Mouse (Mus musculus): Measurements from ENCODE around the gene Gm28374. TPM values are rescaled to one million over a fixed set of nuclear protein-coding genes. Genes with fewer than 3 reads are reported as not detected.
"Not testable (repeated sequence)": the region's sequence is repeated elsewhere in the genome, so short reads cannot be mapped to it uniquely, and the experiment has no call there.

The Gm28374 gene
- polyA plus RNA-seq, 1 experiment from 2014 or later = 0.72 TPM

- peak; percentile 27; the same call in 1 of the 2 replicates for TF ChIP-seq CTCF (IDR thresholded peaks at IDR 0.05; ENCODE audit: low read depth)
- peak; percentile 60 for TF ChIP-seq EP300 (IDR thresholded peaks at IDR 0.05; ENCODE audit: low read depth)
- peaks cover 35% of the 10 kb centered on the region for H3K36me3 ChIP-seq (replicated peaks; ENCODE audit: insufficient read depth, low read length)
- peak; percentile 90 for ATAC-seq
- peaks cover 27% of the 10 kb centered on the region for H3K4me1 ChIP-seq (ENCODE audit: insufficient read depth)
- peak; percentile 93 for DNase-seq
- no peaks in the 10 kb centered on the region for H3K9me3 ChIP-seq (ENCODE audit: low read length)
- H3K27ac ChIP-seq (ENCODE audit: low read depth) = peak within 1 kb of the TSS; percentile 99
- H3K4me2 ChIP-seq (ENCODE audit: low read depth, low read length) = peak within 1 kb of the TSS; percentile 76
- WGBS (ENCODE audit: insufficient replicate concordance) = under 1% methylated on average over 61 of the region's 65 CpGs
- no peaks in the 10 kb centered on the region for H3K27me3 ChIP-seq (ENCODE audit: insufficient read depth, low read length)
- peak within 1 kb of the TSS; percentile 73 for H3K4me3 ChIP-seq (ENCODE audit: low read depth, low read length)
- H3K9ac ChIP-seq (replicated peaks) = peak within 1 kb of the TSS; percentile 91
Observed at GRCm38 (mm10) chr19:6046294-6047153, 35.5 kb downstream of the Gm28374 start, which contains the start of gene Syvn1. Gene Syvn1 (plus strand): TSS chr19:6046576.

GRCm38 (mm10) chr19:6045366-6046293 lies 36.4 kb downstream of the Gm28374 start:
- peaks cover 26% of the 10 kb centered on the region for H3K36me3 ChIP-seq (replicated peaks; ENCODE audit: insufficient read depth, low read length)
- H3K4me3 ChIP-seq (ENCODE audit: low read depth, low read length) = peak overlapping the region; percentile 73
- ATAC-seq (peak; percentile 43), DNase-seq (no peak)
- peak overlapping the region; percentile 91 for H3K9ac ChIP-seq (replicated peaks)
- peak overlapping the region; percentile 99 for H3K27ac ChIP-seq (ENCODE audit: low read depth)
- TF ChIP-seq CTCF (IDR thresholded peaks at IDR 0.05; ENCODE audit: low read depth) (peak; percentile 52), EP300 (IDR thresholded peaks at IDR 0.05; ENCODE audit: low read depth) (no peak)
- 12% methylated on average over 20 of the region's 20 CpGs for WGBS (ENCODE audit: insufficient replicate concordance)
- no peaks in the 10 kb centered on the region for H3K27me3 ChIP-seq (ENCODE audit: insufficient read depth, low read length)
- peak overlapping the region; percentile 76 for H3K4me2 ChIP-seq (ENCODE audit: low read depth, low read length)
- peaks cover 29% of the 10 kb centered on the region for H3K4me1 ChIP-seq (ENCODE audit: insufficient read depth)
- H3K9me3 ChIP-seq (ENCODE audit: low read length) = no peaks in the 10 kb centered on the region

GRCm38 (mm10) chr19:6044102-6044501 lies 38.0 kb downstream of the Gm28374 start:
- WGBS (ENCODE audit: insufficient replicate concordance) = 40% methylated on average over 4 of the region's 4 CpGs
- Histone ChIP-seq H3K36me3 (replicated peaks; ENCODE audit: insufficient read depth, low read length) (peaks cover 10% of the 10 kb centered on the region), H3K4me1 (ENCODE audit: insufficient read depth) (peaks cover 28% of the 10 kb centered on the region)
- H3K4me2 ChIP-seq (ENCODE audit: low read depth, low read length); H3K9ac ChIP-seq (replicated peaks); H3K27me3 ChIP-seq (ENCODE audit: insufficient read depth, low read length); H3K27ac ChIP-seq (ENCODE audit: low read depth); ATAC-seq; DNase-seq; H3K9me3 ChIP-seq (ENCODE audit: low read length); H3K4me3 ChIP-seq (ENCODE audit: low read depth, low read length): not testable (repeated sequence)
- peak; percentile 64 for TF ChIP-seq CTCF (IDR thresholded peaks at IDR 0.05; ENCODE audit: low read depth)

- no peaks in the 10 kb centered on the region for H3K36me3 ChIP-seq (replicated peaks; ENCODE audit: insufficient read depth, low read length)
- no peak overlapping the region for H3K27ac ChIP-seq (ENCODE audit: low read depth)
- TF ChIP-seq CTCF (IDR thresholded peaks at IDR 0.05; ENCODE audit: low read depth) (no peak), EP300 (IDR thresholded peaks at IDR 0.05; ENCODE audit: low read depth) (no peak)
- DNase-seq (no peak), ATAC-seq (no peak)
- peaks cover 15% of the 10 kb centered on the region for H3K4me1 ChIP-seq (ENCODE audit: insufficient read depth)
- WGBS (ENCODE audit: insufficient replicate concordance) = 85% methylated on average over 9 of the region's 9 CpGs
- no peaks in the 10 kb centered on the region for H3K27me3 ChIP-seq (ENCODE audit: insufficient read depth, low read length)
- no peak overlapping the region for H3K9ac ChIP-seq (replicated peaks)
- H3K9me3 ChIP-seq (ENCODE audit: low read length) = no peaks in the 10 kb centered on the region
- no peak overlapping the region for H3K4me3 ChIP-seq (ENCODE audit: low read depth, low read length)
- H3K4me2 ChIP-seq (ENCODE audit: low read depth, low read length) = no peak overlapping the region
Observed at GRCm38 (mm10) chr19:6042293-6042692, 39.8 kb downstream of the Gm28374 start.

- no peak for DNase-seq
- Histone ChIP-seq H3K36me3 (replicated peaks; ENCODE audit: insufficient read depth, low read length) (no peaks in the 10 kb centered on the region), H3K27me3 (ENCODE audit: insufficient read depth, low read length) (no peaks in the 10 kb centered on the region), H3K9ac (replicated peaks) (no peak overlapping the region), H3K9me3 (ENCODE audit: low read length) (no peaks in the 10 kb centered on the region), H3K4me1 (ENCODE audit: insufficient read depth) (peaks cover 16% of the 10 kb centered on the region), H3K27ac (ENCODE audit: low read depth) (no peak overlapping the region), H3K4me2 (ENCODE audit: low read depth, low read length) (no peak overlapping the region), H3K4me3 (ENCODE audit: low read depth, low read length) (no peak overlapping the region)
- TF ChIP-seq CTCF (IDR thresholded peaks at IDR 0.05; ENCODE audit: low read depth) (peak; percentile 43), EP300 (IDR thresholded peaks at IDR 0.05; ENCODE audit: low read depth) (no peak)
- no peak for ATAC-seq
Observed at GRCm38 (mm10) chr19:6040002-6040401, 42.1 kb downstream of the Gm28374 start.

GRCm38 (mm10) chr19:6038326-6038725 lies 43.7 kb downstream of the Gm28374 start:
- no peak for TF ChIP-seq CTCF (IDR thresholded peaks at IDR 0.05; ENCODE audit: low read depth)
- Histone ChIP-seq H3K27me3 (ENCODE audit: insufficient read depth, low read length) (no peaks in the 10 kb centered on the region), H3K9ac (replicated peaks) (no peak overlapping the region), H3K4me2 (ENCODE audit: low read depth, low read length) (no peak overlapping the region), H3K36me3 (replicated peaks; ENCODE audit: insufficient read depth, low read length) (no peaks in the 10 kb centered on the region), H3K4me3 (ENCODE audit: low read depth, low read length) (no peak overlapping the region), H3K4me1 (ENCODE audit: insufficient read depth) (peaks cover 12% of the 10 kb centered on the region), H3K27ac (ENCODE audit: low read depth) (no peak overlapping the region), H3K9me3 (ENCODE audit: low read length) (no peaks in the 10 kb centered on the region)
- 63% methylated on average over 7 of the region's 7 CpGs for WGBS (ENCODE audit: insufficient replicate concordance)
- no peak for DNase-seq
- ATAC-seq = no peak
